Mouse (Mus musculus) T-cell, adult 2 months (primary cell): ENCODE results near the gene Aspscr1.

ENCODE experiments used
- DNase-seq: peaks from one replicate; pipeline ENCODE4 v3.0.0; 2022; ENCODE audit warnings: low spot score

Aspscr1 gene

GRCm38 (mm10) chr11:120733521-120733920 is 60.7 kb downstream of the Aspscr1 start:
- no peak for DNase-seq

- DNase-seq: no peak
These were observed 63.7 kb downstream of the Aspscr1 start for GRCm38 (mm10) chr11:120736424-120736823.

- no peak for DNase-seq
These were observed 68.2 kb downstream of the Aspscr1 start for GRCm38 (mm10) chr11:120740981-120741380.

GRCm38 (mm10) chr11:120744121-120744701 is 71.4 kb downstream of the Aspscr1 start:
- DNase-seq: no peak

- no peak for DNase-seq
These were observed 75.2 kb downstream of the Aspscr1 start for GRCm38 (mm10) chr11:120747974-120748373.

GRCm38 (mm10) chr11:120749430-120749829 is 76.7 kb downstream of the Aspscr1 start:
- DNase-seq: peak; percentile 40

- DNase-seq: no peak
These were observed 78.8 kb downstream of the Aspscr1 start for GRCm38 (mm10) chr11:120751606-120752005.
